Mouse (Mus musculus) limb, embryonic 13.5 days (tissue): ENCODE data around the gene Emb. TPM values are rescaled to one million over a fixed set of nuclear protein-coding genes. Genes with fewer than 3 reads are reported as not detected.
A peak's percentile ranks its signal among the peaks of the same experiment; 100 is the strongest.

Experiments
- ATAC-seq: fragments of 200-750 bp; cut with Nextera tagmentation; 2 replicates; pipeline ENCODE4 v1.8.0; 2017; ENCODE audit warnings: low read depth, moderate number of reproducible peaks, moderate TSS enrichment; ENCODE audit not compliant: low FRiP score
- H3K27ac ChIP-seq: fragments of 300-500 bp; sonication (generic); 2 replicates; pipeline ENCODE4 v1.5.1; 2015; ENCODE audit warnings: inconsistent platforms, mild to moderate bottlenecking, moderate library complexity
- H3K27me3 ChIP-seq: fragments of 300-500 bp; sonication (generic); 2 replicates; pipeline ENCODE4 v1.6.1; 2015; ENCODE audit warnings: mild to moderate bottlenecking, inconsistent platforms
- H3K36me3 ChIP-seq: fragments of 300-500 bp; sonication (generic); 2 replicates; pipeline ENCODE4 v1.6.1; 2015; ENCODE audit warnings: inconsistent platforms, mild to moderate bottlenecking, moderate library complexity
- H3K4me1 ChIP-seq: fragments of 300-500 bp; sonication (generic); 2 replicates; pipeline ENCODE4 v1.6.1; 2015; ENCODE audit warnings: inconsistent platforms
- H3K4me2 ChIP-seq: fragments of 300-500 bp; sonication (generic); replicated peaks from 2 replicates; pipeline ENCODE4 v1.6.1; 2015; ENCODE audit warnings: inconsistent platforms, mild to moderate bottlenecking, moderate library complexity
- H3K4me3 ChIP-seq: fragments of 300-500 bp; sonication (generic); 2 replicates; pipeline ENCODE4 v1.5.1; 2015; ENCODE audit warnings: moderate library complexity, mild to moderate bottlenecking, inconsistent platforms
- H3K9ac ChIP-seq: fragments of 300-500 bp; sonication (generic); 2 replicates; pipeline ENCODE4 v1.6.1; 2015; ENCODE audit warnings: mild to moderate bottlenecking, inconsistent platforms
- H3K9me3 ChIP-seq: fragments of 300-500 bp; sonication (generic); 2 replicates; pipeline ENCODE4 v1.6.1; 2016; ENCODE audit warnings: inconsistent platforms
- WGBS: fragments of 180-500 bp; shearing (Covaris S2); methylation state at CpG from one replicate; pipeline ENCODE4 v1.1.7; 2015; 5-methylcytosine and 5-hydroxymethylcytosine counted together
- polyA plus RNA-seq: library from polyadenylated mRNA; unstranded; fragments of >200 nt; fragmentation: Nextera tagmentation; extraction: Ambion mirVana; gene quantifications from 2 replicates; pipeline ENCODE4 v1.2.1, GENCODE M21; 2015

Gene Emb
- polyA plus RNA-seq, 1 experiment from 2014 or later = 19.9 TPM

GRCm38 (mm10) chr13:117286939-117287338 lies 78.6 kb downstream of the Emb start:
- H3K36me3 ChIP-seq = no peaks in the 10 kb centered on the region
- H3K27ac ChIP-seq = no peak overlapping the region
- H3K4me2 ChIP-seq = no peak overlapping the region
- 96% methylated on average over 2 of the region's 2 CpGs for WGBS
- no peaks in the 10 kb centered on the region for H3K4me1 ChIP-seq
- no peaks in the 10 kb centered on the region for H3K27me3 ChIP-seq
- no peak overlapping the region for H3K4me3 ChIP-seq
- H3K9me3 ChIP-seq = no peaks in the 10 kb centered on the region
- no peak overlapping the region for H3K9ac ChIP-seq
- ATAC-seq = no peak

- H3K4me2 ChIP-seq = no peak overlapping the region
- no peak overlapping the region for H3K4me3 ChIP-seq
- no peaks in the 10 kb centered on the region for H3K36me3 ChIP-seq
- ATAC-seq = no peak
- no peak overlapping the region for H3K27ac ChIP-seq
- H3K27me3 ChIP-seq = no peaks in the 10 kb centered on the region
- H3K9me3 ChIP-seq = no peaks in the 10 kb centered on the region
- WGBS = 85% methylated on average over 6 of the region's 6 CpGs
- no peak overlapping the region for H3K9ac ChIP-seq
- no peaks in the 10 kb centered on the region for H3K4me1 ChIP-seq
These were observed 79.1 kb downstream of the Emb start for GRCm38 (mm10) chr13:117287400-117287799.

GRCm38 (mm10) chr13:117289494-117290270 lies 81.3 kb downstream of the Emb start:
- peak; percentile 76 for ATAC-seq
- H3K9me3 ChIP-seq = no peaks in the 10 kb centered on the region
- H3K36me3 ChIP-seq = no peaks in the 10 kb centered on the region
- peak overlapping the region; percentile 18; the same call in 1 of the 2 replicates for H3K4me3 ChIP-seq
- no peak overlapping the region for H3K9ac ChIP-seq
- no peaks in the 10 kb centered on the region for H3K4me1 ChIP-seq
- H3K27me3 ChIP-seq = no peaks in the 10 kb centered on the region
- WGBS = 31% methylated on average over 17 of the region's 17 CpGs
- H3K4me2 ChIP-seq = peak overlapping the region; percentile 48
- H3K27ac ChIP-seq = no peak overlapping the region

GRCm38 (mm10) chr13:117311446-117312225 lies 103.3 kb downstream of the Emb start:
- Histone ChIP-seq H3K4me1 (0 out of 2 replicates have a peak, but pooled peaks cover 5% of the 10 kb centered on the region), H3K4me2 (peak overlapping the region; percentile 37; the same call in 1 of the 2 replicates), H3K27me3 (no peaks in the 10 kb centered on the region), H3K27ac (no peak overlapping the region), H3K4me3 (no peak overlapping the region), H3K36me3 (no peaks in the 10 kb centered on the region), H3K9ac (no peak overlapping the region), H3K9me3 (no peaks in the 10 kb centered on the region)
- ATAC-seq = peak; percentile 80; the same call in 1 of the 2 replicates
- 32% methylated on average over 24 of the region's 24 CpGs for WGBS

Other genes starting within 250 kb of the Emb start
- 19.6 and 21.8 TPM in 2 replicates for gene Parp8, start 183.0 kb upstream of the Emb start, polyA plus RNA-seq
- gene Gm17509, start 12.5 kb downstream of the Emb start, polyA plus RNA-seq = 0.11 and 0.29 TPM in 2 replicates